Mouse (Mus musculus) gastrocnemius, adult 2 months (tissue): Measurements from ENCODE around the gene Dnajc28. TPM values are rescaled to one million over a fixed set of nuclear protein-coding genes. Genes with fewer than 3 reads are reported as not detected.

Experiments
- DNase-seq: peaks from one replicate; pipeline ENCODE4 v3.0.0; 2022
- H3K27ac ChIP-seq: fragments of 200-600 bp; 2 replicates; pipeline ENCODE4 v1.8.1; 2022; ENCODE audit warnings: mild to moderate bottlenecking
- H3K4me3 ChIP-seq: fragments of 200-600 bp; 2 replicates; pipeline ENCODE4 v1.8.1; 2022; ENCODE audit warnings: mild to moderate bottlenecking, moderate library complexity
- CTCF ChIP-seq: fragments of 200-600 bp; IDR thresholded peaks from 2 replicates; pipeline ENCODE4 v1.8.1; 2022; ENCODE audit warnings: antibody characterized with exemption, mild to moderate bottlenecking, moderate library complexity
- intact Hi-C: fragments of 180-260 bp; cut with DNase I; formaldehyde crosslinking; loops from one replicate; pipeline ENCODE4 v1.15.1; 2025
- total RNA-seq, 2 experiments: library from RNA; stranded (reverse); gene quantifications; 2 replicates each; pipeline ENCODE4 v1.2.3; 2021

Dnajc28 gene
- total RNA-seq, 2 experiments from 2014 or later = 15.8 to 21.8 TPM

GRCm38 (mm10) chr16:91575151-91575550 is 43.7 kb downstream of the Dnajc28 start:
- intact Hi-C loops = no loop called here
- H3K4me3 ChIP-seq = no peak overlapping the region
- no peak overlapping the region for H3K27ac ChIP-seq
- TF ChIP-seq CTCF = no peak
- no peak for DNase-seq

GRCm38 (mm10) chr16:91571105-91571504 is 47.7 kb downstream of the Dnajc28 start:
- H3K4me3 ChIP-seq = no peak overlapping the region
- H3K27ac ChIP-seq = no peak overlapping the region
- no peak for TF ChIP-seq CTCF
- intact Hi-C loops = no loop called here
- no peak for DNase-seq

- H3K27ac ChIP-seq = no peak overlapping the region
- DNase-seq = no peak
- intact Hi-C loops = loop anchor here (10.0 kb wide), 1 partner anchor 214 kb away; no protein-coding TSS in a partner anchor
- TF ChIP-seq CTCF = no peak
- no peak overlapping the region for H3K4me3 ChIP-seq
Measured at GRCm38 (mm10) chr16:91568960-91569359, 49.9 kb downstream of the Dnajc28 start.

- Histone ChIP-seq H3K27ac (no peak overlapping the region), H3K4me3 (no peak overlapping the region)
- no peak for TF ChIP-seq CTCF
- intact Hi-C loops = loop anchor here (10.0 kb wide), 1 partner anchor 211 kb away; no protein-coding TSS in a partner anchor
- DNase-seq = no peak
Measured at GRCm38 (mm10) chr16:91566002-91566401, 52.8 kb downstream of the Dnajc28 start.

GRCm38 (mm10) chr16:91565292-91565951 is 53.4 kb downstream of the Dnajc28 start:
- H3K27ac ChIP-seq = no peak overlapping the region
- intact Hi-C loops = loop anchor here (10.0 kb wide), 1 partner anchor 211 kb away; no protein-coding TSS in a partner anchor
- TF ChIP-seq CTCF = no peak
- no peak for DNase-seq
- no peak overlapping the region for H3K4me3 ChIP-seq

- H3K4me3 ChIP-seq = no peak overlapping the region
- DNase-seq = no peak
- intact Hi-C loops = loop anchor here (10.0 kb wide), 1 partner anchor 210 kb away; no protein-coding TSS in a partner anchor
- H3K27ac ChIP-seq = no peak overlapping the region
- TF ChIP-seq CTCF = no peak
Measured at GRCm38 (mm10) chr16:91564580-91565291, 54.1 kb downstream of the Dnajc28 start.

Other genes with a start within 250 kb of the Dnajc28 start
- gene Ifnar2, start 246.2 kb downstream of the Dnajc28 start, total RNA-seq = 10 to 100 TPM in 1 of 2 experiments, 1 to 10 TPM in 1; 6.8 to 11.4 TPM
- under 1 TPM in 1 of 2 experiments, not detected in 1; 0.45 TPM for gene Gm21970, start 227.3 kb downstream of the Dnajc28 start, total RNA-seq
- 1 to 10 TPM; 6.2 to 7.9 TPM for gene Il10rb, start 212.9 kb downstream of the Dnajc28 start, total RNA-seq
- 10 to 100 TPM; 12.6 to 15.1 TPM for gene Ifnar1, start 133.8 kb downstream of the Dnajc28 start, total RNA-seq
- gene Ifngr2, start 72.0 kb downstream of the Dnajc28 start, total RNA-seq = 10 to 100 TPM; 55.2 to 55.5 TPM
- 10 to 100 TPM; 16.0 to 17.7 TPM for gene Tmem50b, start 21.2 kb downstream of the Dnajc28 start, total RNA-seq
- gene Gart, start 27.9 kb upstream of the Dnajc28 start, total RNA-seq = 10 to 100 TPM; 58.4 to 66.2 TPM
- gene Son, start 28.5 kb upstream of the Dnajc28 start, total RNA-seq = 100 to 1,000 TPM; 113 to 116 TPM
- gene Donson, start 69.7 kb upstream of the Dnajc28 start, total RNA-seq = 1 to 10 TPM in 1 of 2 experiments, under 1 TPM in 1; 0.92 to 1.6 TPM
- 10 to 100 TPM; 17.7 to 18.1 TPM for gene Cryzl1, start 109.9 kb upstream of the Dnajc28 start, total RNA-seq
- gene Itsn1, start 110.3 kb upstream of the Dnajc28 start, total RNA-seq = 10 to 100 TPM; 60.2 to 66.1 TPM